Mouse (Mus musculus) midbrain, embryonic 15.5 days (tissue): ENCODE results near the gene Tbc1d16. TPM values are rescaled to one million over a fixed set of nuclear protein-coding genes. Genes with fewer than 3 reads are reported as not detected.

Experiments used
- ATAC-seq: fragments of 200-750 bp; cut with Nextera tagmentation; replicated peaks from 2 replicates; pipeline ENCODE4 v1.8.0; 2017; ENCODE audit warnings: moderate TSS enrichment
- H3K27ac ChIP-seq: fragments of 300-500 bp; sonication (generic); 2 replicates; pipeline ENCODE4 v1.5.1; 2015; ENCODE audit warnings: mild to moderate bottlenecking, inconsistent platforms
- H3K27me3 ChIP-seq: fragments of 300-500 bp; sonication (generic); replicated peaks from 2 replicates; pipeline ENCODE4 v1.6.1; 2015; ENCODE audit warnings: inconsistent platforms
- H3K36me3 ChIP-seq: fragments of 300-500 bp; sonication (generic); replicated peaks from 2 replicates; pipeline ENCODE4 v1.6.1; 2015; ENCODE audit warnings: inconsistent platforms
- H3K4me1 ChIP-seq: fragments of 300-500 bp; sonication (generic); 2 replicates; pipeline ENCODE4 v1.6.1; 2015; ENCODE audit warnings: inconsistent platforms
- H3K4me2 ChIP-seq: fragments of 300-500 bp; sonication (generic); 2 replicates; pipeline ENCODE4 v1.6.1; 2015; ENCODE audit warnings: inconsistent platforms, mild to moderate bottlenecking, moderate library complexity
- H3K4me3 ChIP-seq: fragments of 300-500 bp; sonication (generic); 2 replicates; pipeline ENCODE4 v1.5.1; 2015; ENCODE audit warnings: mild to moderate bottlenecking, inconsistent platforms
- H3K9ac ChIP-seq: fragments of 300-500 bp; sonication (generic); 2 replicates; pipeline ENCODE4 v1.6.1; 2015; ENCODE audit warnings: mild to moderate bottlenecking, inconsistent platforms
- H3K9me3 ChIP-seq: fragments of 300-500 bp; sonication (generic); 2 replicates; pipeline ENCODE4 v1.6.1; 2016; ENCODE audit warnings: inconsistent platforms
- WGBS: fragments of 180-500 bp; shearing (Covaris S2); methylation state at CpG from one replicate; pipeline ENCODE4 v1.1.7; 2015; ENCODE audit warnings: mixed read lengths; 5-methylcytosine and 5-hydroxymethylcytosine counted together
- polyA plus RNA-seq: library from polyadenylated mRNA; unstranded; fragments of >200 nt; fragmentation: Nextera tagmentation; extraction: Ambion mirVana; gene quantifications from 2 replicates; pipeline ENCODE4 v1.2.1, GENCODE M21; 2015

Gene Tbc1d16
- polyA plus RNA-seq, 1 experiment from 2014 or later: 66.8 TPM

- Histone ChIP-seq H3K36me3 (no peaks in the 10 kb centered on the region), H3K9me3 (no peaks in the 10 kb centered on the region), H3K9ac (no peak overlapping the region), H3K27me3 (no peaks in the 10 kb centered on the region), H3K4me2 (no peak overlapping the region), H3K4me1 (peaks cover 45% of the 10 kb centered on the region), H3K27ac (no peak overlapping the region), H3K4me3 (no peak overlapping the region)
- ATAC-seq: no peak
- 45% methylated on average over 11 of the region's 11 CpGs for WGBS
Measured at GRCm38 (mm10) chr11:119159496-119159895, 68.8 kb downstream of the Tbc1d16 start.

GRCm38 (mm10) chr11:119157377-119158189 is 70.7 kb downstream of the Tbc1d16 start:
- 16% methylated on average over 20 of the region's 20 CpGs for WGBS
- Histone ChIP-seq H3K4me3 (no peak overlapping the region), H3K4me2 (peak overlapping the region; percentile 23), H3K36me3 (no peaks in the 10 kb centered on the region), H3K9ac (peak overlapping the region; percentile 4; the same call in 1 of the 2 replicates), H3K27me3 (no peaks in the 10 kb centered on the region), H3K9me3 (no peaks in the 10 kb centered on the region), H3K27ac (peak overlapping the region; percentile 50), H3K4me1 (peaks cover 41% of the 10 kb centered on the region)
- 0 out of 2 replicates have a peak, but pooled peaks have one; percentile 5 for ATAC-seq

GRCm38 (mm10) chr11:119156481-119157254 is 71.6 kb downstream of the Tbc1d16 start:
- Histone ChIP-seq H3K9me3 (no peaks in the 10 kb centered on the region), H3K27ac (peak overlapping the region; percentile 50), H3K4me2 (peak overlapping the region; percentile 23), H3K36me3 (no peaks in the 10 kb centered on the region), H3K27me3 (no peaks in the 10 kb centered on the region), H3K4me1 (peaks cover 41% of the 10 kb centered on the region), H3K9ac (no peak overlapping the region; the same call in 1 of the 2 replicates), H3K4me3 (no peak overlapping the region)
- 7% methylated on average over 24 of the region's 24 CpGs for WGBS
- peak; percentile 64; the same call in 1 of the 2 replicates for ATAC-seq

- peak overlapping the region; percentile 50 for H3K27ac ChIP-seq
- no peaks in the 10 kb centered on the region for H3K9me3 ChIP-seq
- peaks cover 43% of the 10 kb centered on the region for H3K4me1 ChIP-seq
- no peaks in the 10 kb centered on the region for H3K36me3 ChIP-seq
- no peak for ATAC-seq
- H3K4me3 ChIP-seq: no peak overlapping the region
- peak overlapping the region; percentile 23; the same call in 1 of the 2 replicates for H3K4me2 ChIP-seq
- H3K27me3 ChIP-seq: no peaks in the 10 kb centered on the region
- WGBS: 25% methylated on average over 30 of the region's 30 CpGs
- H3K9ac ChIP-seq: no peak overlapping the region
Measured at GRCm38 (mm10) chr11:119155638-119156480, 72.4 kb downstream of the Tbc1d16 start.

GRCm38 (mm10) chr11:119152321-119152831 is 75.9 kb downstream of the Tbc1d16 start:
- Histone ChIP-seq H3K27ac (no peak overlapping the region), H3K9ac (no peak overlapping the region)
- 67% methylated on average over 14 of the region's 14 CpGs for WGBS

GRCm38 (mm10) chr11:119151073-119151607 is 77.2 kb downstream of the Tbc1d16 start:
- H3K36me3 ChIP-seq: 0 out of 2 replicates have a peak, but pooled peaks cover 14% of the 10 kb centered on the region
- no peak overlapping the region for H3K27ac ChIP-seq
- H3K4me1 ChIP-seq: peaks cover 7% of the 10 kb centered on the region
- no peak overlapping the region for H3K4me2 ChIP-seq
- no peak overlapping the region for H3K4me3 ChIP-seq
- no peak overlapping the region for H3K9ac ChIP-seq
- WGBS: 92% methylated on average over 10 of the region's 10 CpGs
- ATAC-seq: no peak
- no peaks in the 10 kb centered on the region for H3K9me3 ChIP-seq
- H3K27me3 ChIP-seq: no peaks in the 10 kb centered on the region

More at GRCm38 (mm10) chr11:119152321-119152831, 75.9 kb downstream of the Tbc1d16 start:
- no peak overlapping the region for H3K4me2 ChIP-seq
- no peak for ATAC-seq
- H3K9me3 ChIP-seq: no peaks in the 10 kb centered on the region
- H3K27me3 ChIP-seq: no peaks in the 10 kb centered on the region
- 0 out of 2 replicates have a peak, but pooled peaks cover 14% of the 10 kb centered on the region for H3K36me3 ChIP-seq
- peaks cover 20% of the 10 kb centered on the region for H3K4me1 ChIP-seq
- no peak overlapping the region for H3K4me3 ChIP-seq

- WGBS: 66% methylated on average over 10 of the region's 10 CpGs
- ATAC-seq: no peak
- H3K36me3 ChIP-seq: 0 out of 2 replicates have a peak, but pooled peaks cover 14% of the 10 kb centered on the region
Measured at GRCm38 (mm10) chr11:119150442-119150841, 77.9 kb downstream of the Tbc1d16 start.

GRCm38 (mm10) chr11:119148829-119149228 is 79.5 kb downstream of the Tbc1d16 start:
- no peak overlapping the region for H3K4me2 ChIP-seq
- WGBS: 94% methylated on average over 13 of the region's 13 CpGs
- 0 out of 2 replicates have a peak, but pooled peaks cover 14% of the 10 kb centered on the region for H3K36me3 ChIP-seq
- H3K9me3 ChIP-seq: no peaks in the 10 kb centered on the region
- H3K4me3 ChIP-seq: no peak overlapping the region
- ATAC-seq: no peak
- no peaks in the 10 kb centered on the region for H3K27me3 ChIP-seq
- no peak overlapping the region for H3K27ac ChIP-seq
- H3K9ac ChIP-seq: no peak overlapping the region
- peaks cover 24% of the 10 kb centered on the region for H3K4me1 ChIP-seq

More at GRCm38 (mm10) chr11:119150442-119150841, 77.9 kb downstream of the Tbc1d16 start:
- Histone ChIP-seq H3K4me2 (no peak overlapping the region), H3K4me3 (no peak overlapping the region), H3K9ac (no peak overlapping the region), H3K9me3 (no peaks in the 10 kb centered on the region), H3K27ac (no peak overlapping the region; the same call in 1 of the 2 replicates), H3K4me1 (peaks cover 8% of the 10 kb centered on the region), H3K27me3 (no peaks in the 10 kb centered on the region)

GRCm38 (mm10) chr11:119147153-119147552 is 81.1 kb downstream of the Tbc1d16 start:
- no peak overlapping the region for H3K4me3 ChIP-seq
- H3K4me1 ChIP-seq: peaks cover 24% of the 10 kb centered on the region
- no peaks in the 10 kb centered on the region for H3K9me3 ChIP-seq
- no peak overlapping the region for H3K4me2 ChIP-seq
- whole genome bisulfite sequencing: 82% methylated on average over 8 of the region's 8 CpGs
- 0 out of 2 replicates have a peak, but pooled peaks cover 14% of the 10 kb centered on the region for H3K36me3 ChIP-seq
- H3K27ac ChIP-seq: no peak overlapping the region
- no peak for ATAC-seq
- no peak overlapping the region for H3K9ac ChIP-seq
- H3K27me3 ChIP-seq: no peaks in the 10 kb centered on the region

GRCm38 (mm10) chr11:119146140-119146539 is 82.2 kb downstream of the Tbc1d16 start:
- Histone ChIP-seq H3K36me3 (0 out of 2 replicates have a peak, but pooled peaks cover 14% of the 10 kb centered on the region), H3K27me3 (no peaks in the 10 kb centered on the region), H3K9me3 (no peaks in the 10 kb centered on the region), H3K4me2 (no peak overlapping the region), H3K4me3 (no peak overlapping the region), H3K4me1 (peaks cover 24% of the 10 kb centered on the region), H3K9ac (no peak overlapping the region), H3K27ac (no peak overlapping the region)
- no peak for ATAC-seq
- WGBS: 31% methylated on average over 12 of the region's 12 CpGs
